Mouse (Mus musculus): ENCODE data around the gene Scnn1b. TPM values are rescaled to one million over a fixed set of nuclear protein-coding genes. Genes with fewer than 3 reads are reported as not detected.

Gene Scnn1b
- polyA plus RNA-seq (2015; fragmentation: Illumina TruSeq; extraction: RNeasy Lipid Tissue Mini Kit (QIAGEN cat#74804); ENCODE audit: insufficient read depth, low read depth, low replicate concordance), result 6.2 TPM

GRCm38 (mm10) chr7:121864858-121865585 lies at the start of gene Scnn1b:
Scnn1b (plus strand) TSS chr7:121865038.

Other genes starting within 250 kb of the Scnn1b start
- gene Usp31, start 157.8 kb upstream of the Scnn1b start, polyA plus RNA-seq (2015; fragmentation: Illumina TruSeq; extraction: RNeasy Lipid Tissue Mini Kit (QIAGEN cat#74804); ENCODE audit: insufficient read depth, low read depth, low replicate concordance), result 2.1 TPM
- gene Scnn1g, start 130.6 kb upstream of the Scnn1b start, polyA plus RNA-seq (2015; fragmentation: Illumina TruSeq; extraction: RNeasy Lipid Tissue Mini Kit (QIAGEN cat#74804); ENCODE audit: insufficient read depth, low read depth, low replicate concordance), result 0.35 TPM
- gene Cog7, start 116.7 kb downstream of the Scnn1b start, polyA plus RNA-seq (2015; fragmentation: Illumina TruSeq; extraction: RNeasy Lipid Tissue Mini Kit (QIAGEN cat#74804); ENCODE audit: insufficient read depth, low read depth, low replicate concordance), result 4.7 TPM
- gene Gga2, start 156.2 kb downstream of the Scnn1b start, polyA plus RNA-seq (2015; fragmentation: Illumina TruSeq; extraction: RNeasy Lipid Tissue Mini Kit (QIAGEN cat#74804); ENCODE audit: insufficient read depth, low read depth, low replicate concordance), result 11.6 TPM
- 6.2 TPM for gene Ubfd1, start 202.1 kb downstream of the Scnn1b start, polyA plus RNA-seq (2015; fragmentation: Illumina TruSeq; extraction: RNeasy Lipid Tissue Mini Kit (QIAGEN cat#74804); ENCODE audit: insufficient read depth, low read depth, low replicate concordance)
- gene Ears2, start 202.2 kb downstream of the Scnn1b start, polyA plus RNA-seq (2015; fragmentation: Illumina TruSeq; extraction: RNeasy Lipid Tissue Mini Kit (QIAGEN cat#74804); ENCODE audit: insufficient read depth, low read depth, low replicate concordance), result 3.0 TPM
- 46.9 TPM for gene Ndufab1, start 236.8 kb downstream of the Scnn1b start, polyA plus RNA-seq (2015; fragmentation: Illumina TruSeq; extraction: RNeasy Lipid Tissue Mini Kit (QIAGEN cat#74804); ENCODE audit: insufficient read depth, low read depth, low replicate concordance)

Measured in pancreas, adult 10 weeks (tissue).